Mouse (Mus musculus): ENCODE measurements around the gene Pcbp3.
"Not testable (repeated sequence)": the region's sequence is repeated elsewhere in the genome, so short reads cannot be mapped to it uniquely, and the experiment has no call there.

The Pcbp3 gene

DNA sequence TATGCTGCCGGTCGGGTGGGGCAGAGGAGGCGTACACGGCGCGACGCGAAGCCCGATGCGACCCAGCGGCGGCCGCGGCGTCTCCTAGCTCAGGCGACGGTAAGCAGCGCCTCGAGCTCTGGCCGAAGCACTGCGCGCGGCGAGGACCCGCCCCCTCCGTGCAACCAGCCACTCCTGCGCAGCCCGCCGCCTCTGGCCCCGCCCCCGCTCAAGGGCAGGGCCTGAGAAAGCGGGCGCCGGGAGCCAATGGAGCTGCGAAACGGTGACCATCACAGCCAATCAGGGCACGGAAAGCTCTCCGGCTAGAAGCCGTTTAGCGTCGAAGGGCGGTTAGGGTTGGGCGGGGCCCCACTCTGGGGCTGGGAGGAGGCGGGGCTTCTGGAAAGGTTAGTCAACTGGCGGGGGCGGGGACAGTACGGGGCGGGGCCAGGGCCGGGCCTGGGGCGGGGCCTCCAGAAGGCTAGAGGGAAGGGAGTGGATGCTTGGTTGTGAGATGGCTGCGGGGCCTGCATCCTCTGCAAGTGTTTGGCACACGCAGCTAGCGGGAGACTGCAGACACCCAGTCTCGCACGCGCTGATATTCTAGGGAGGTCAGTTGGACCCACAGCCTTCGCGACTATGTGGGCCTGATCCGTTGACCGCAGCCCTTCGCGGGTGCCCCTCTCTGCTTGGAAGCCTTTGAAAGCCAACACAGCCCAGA, at the start of gene Pcbp3:
Pcbp3 (minus strand) TSS at position 98 of the 700 bp plus-strand sequence.
- peak; percentile 94 for DNase-seq (ENCODE audit: low read depth, low spot score)

DNA sequence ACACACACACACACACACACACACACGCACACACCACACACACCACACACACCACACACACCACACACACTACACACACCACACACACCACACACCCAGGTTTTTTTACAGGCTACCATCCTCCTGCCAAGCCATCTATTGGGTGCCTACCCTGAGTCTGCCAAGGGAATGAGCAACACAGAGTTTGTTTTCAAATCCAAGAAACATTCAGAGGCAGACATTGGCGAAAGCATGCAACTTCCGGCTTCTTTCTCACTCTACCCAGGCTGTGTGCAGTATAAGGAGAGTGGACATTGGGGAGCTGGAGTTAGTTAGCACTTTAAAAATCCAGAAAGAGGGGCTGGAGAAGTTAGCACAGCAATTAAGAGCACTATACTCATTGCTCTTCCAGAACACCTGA, 47.0 kb upstream of the Pcbp3 start:
- no peak for DNase-seq (ENCODE audit: low read depth, low spot score)

DNA sequence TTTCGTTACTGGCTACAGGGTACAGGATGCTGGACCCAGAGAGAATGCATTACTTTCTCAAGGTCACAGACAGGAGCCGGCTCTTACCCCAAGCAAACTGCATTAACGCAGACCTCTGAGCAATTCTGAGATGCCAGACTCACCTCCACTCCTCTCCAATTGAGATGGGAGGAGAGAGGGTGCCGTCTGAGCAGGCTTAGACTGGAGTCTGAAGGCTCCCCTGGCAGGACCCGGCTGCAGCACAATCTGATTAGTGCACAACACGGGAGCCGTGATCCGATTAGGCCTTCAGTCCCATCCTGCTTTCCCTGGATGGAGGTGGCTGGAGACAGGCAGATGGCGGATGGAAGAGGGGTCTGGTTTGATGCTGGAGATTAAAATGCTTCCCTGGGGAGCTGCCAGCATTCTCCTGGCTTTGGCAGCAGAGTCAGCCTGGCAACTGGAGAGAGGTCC, 46.4 kb upstream of the Pcbp3 start:
- DNase-seq (ENCODE audit: low read depth, low spot score) = peak; percentile 39

DNA sequence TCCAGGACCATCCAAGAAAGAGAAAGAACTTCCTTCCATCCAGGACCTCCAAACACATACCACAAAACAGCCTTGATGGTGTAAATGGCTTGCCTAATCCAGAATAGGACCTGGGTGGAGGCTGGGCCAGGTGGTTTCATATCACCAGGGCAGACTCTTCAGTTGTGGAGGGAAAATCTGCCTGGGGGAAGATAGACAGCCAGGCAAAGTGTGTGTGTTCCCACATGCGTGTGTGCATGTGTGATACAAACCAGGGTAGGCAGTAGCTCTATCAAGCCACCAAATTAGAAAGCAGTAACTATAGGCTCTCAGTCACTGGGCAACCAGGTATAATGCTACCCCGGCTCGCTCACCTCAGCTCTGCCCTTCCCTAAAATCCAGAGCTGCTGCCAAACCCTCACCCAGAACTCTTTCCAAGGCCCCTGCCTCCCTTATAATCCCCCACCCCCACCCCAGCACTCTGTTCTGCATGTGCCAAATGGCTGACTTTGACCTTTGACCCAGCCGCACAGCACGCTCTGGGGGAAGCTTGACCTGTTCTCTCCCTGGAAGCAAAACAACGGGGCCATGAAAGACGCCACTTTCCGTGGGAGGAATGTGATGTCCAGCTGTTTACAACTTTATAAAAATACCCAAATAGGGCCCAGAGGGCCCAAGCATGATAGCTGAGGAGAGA, 45.9 kb upstream of the Pcbp3 start:
- DNase-seq (ENCODE audit: low read depth, low spot score) = no peak

DNA sequence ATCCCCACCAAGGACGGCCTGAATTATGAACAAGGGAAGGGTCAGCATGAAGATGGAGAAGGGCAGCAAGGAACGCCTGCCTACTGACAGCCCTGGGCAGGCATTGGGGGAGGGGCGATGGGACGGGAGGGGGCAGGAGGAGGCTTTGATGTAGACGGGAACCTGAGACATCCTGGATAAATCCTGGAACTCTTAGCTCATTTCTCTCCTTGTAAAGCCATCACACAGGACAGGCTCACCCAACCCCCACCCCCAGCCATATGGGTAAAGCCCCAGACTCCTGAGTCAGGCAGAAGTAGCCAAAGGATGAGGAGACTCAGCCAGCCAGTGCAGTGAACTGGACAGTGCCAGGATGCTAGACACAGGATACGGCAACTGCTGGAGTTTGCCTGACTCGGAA, 43.2 kb upstream of the Pcbp3 start:
- DNase-seq (ENCODE audit: low read depth, low spot score) = peak; percentile 36

DNA sequence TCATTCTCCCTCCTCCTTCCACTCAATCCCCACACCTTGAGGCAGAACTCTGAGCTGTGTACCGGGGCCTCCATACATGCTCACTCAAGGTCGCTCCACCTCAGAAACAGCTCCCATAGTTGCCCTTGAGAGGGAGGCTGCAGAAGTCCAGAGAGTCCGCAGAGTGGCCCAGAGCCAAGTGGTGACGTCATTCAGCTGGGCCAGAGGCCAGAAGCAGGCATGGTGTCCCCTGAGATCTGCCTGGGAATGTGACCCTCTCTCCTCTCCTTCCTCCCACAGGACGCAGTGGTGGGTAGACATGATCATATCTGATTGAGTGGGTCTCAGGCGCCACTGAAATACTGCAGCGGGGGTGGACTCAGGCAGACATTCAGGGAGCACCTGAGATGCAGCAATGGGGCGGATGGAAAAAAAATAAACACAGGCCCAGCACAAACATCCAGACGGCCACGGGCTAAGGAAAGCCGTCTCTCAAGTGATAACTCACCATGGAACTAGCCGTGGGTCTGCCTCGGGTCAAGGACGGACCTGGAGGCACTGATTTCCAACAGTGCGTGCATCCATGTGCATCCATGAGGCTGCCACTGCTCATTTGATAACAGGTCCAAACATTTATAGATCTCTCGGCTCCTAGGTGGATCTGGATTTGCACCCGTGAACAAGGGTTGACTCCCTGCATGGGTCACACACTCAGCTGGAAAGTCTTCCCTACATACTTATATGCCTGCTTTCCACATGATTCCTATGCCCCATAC, 36.2 kb upstream of the Pcbp3 start:
- peak; percentile 56 for DNase-seq (ENCODE audit: low read depth, low spot score)

DNA sequence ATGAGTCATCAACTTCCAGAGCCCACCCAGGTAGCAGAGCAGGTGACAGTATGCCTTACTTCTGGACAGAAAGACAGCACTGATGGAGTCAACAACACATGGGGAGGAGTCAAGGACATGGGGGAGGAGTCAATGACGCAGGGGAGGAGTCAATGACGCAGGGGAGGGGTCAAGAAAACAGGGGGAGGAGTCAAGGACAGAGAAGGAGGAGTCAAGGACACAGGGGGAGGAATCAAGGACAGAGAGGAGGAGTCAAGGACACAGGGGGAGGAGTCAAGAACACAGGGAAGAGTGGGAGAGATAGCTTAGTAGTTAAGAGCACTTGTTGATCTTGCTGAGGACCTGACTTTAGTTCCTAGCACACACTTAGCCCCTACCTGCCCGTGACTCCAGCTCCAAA, 30.8 kb upstream of the Pcbp3 start:
- no peak for DNase-seq (ENCODE audit: low read depth, low spot score)

DNA sequence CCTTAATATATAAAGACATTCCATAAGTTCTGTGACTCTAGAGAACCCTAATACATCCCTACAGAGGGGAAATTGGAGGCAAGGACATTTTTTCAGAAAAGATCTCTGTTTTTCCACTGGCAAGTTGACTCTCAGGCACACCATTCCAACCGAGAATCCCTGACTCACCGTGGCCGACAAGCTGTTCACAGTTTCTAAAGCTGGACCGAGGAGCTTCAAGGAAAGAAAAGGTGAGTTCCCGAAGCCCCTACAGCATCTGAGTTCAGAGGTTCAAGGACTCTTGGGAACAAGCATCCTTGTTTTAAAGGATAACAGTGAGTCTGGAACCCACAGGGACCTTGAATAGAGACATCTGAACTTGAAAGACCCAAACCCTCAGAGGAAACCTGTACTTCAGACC, 26.9 kb upstream of the Pcbp3 start:
- DNase-seq (ENCODE audit: low read depth, low spot score) = no peak

DNA sequence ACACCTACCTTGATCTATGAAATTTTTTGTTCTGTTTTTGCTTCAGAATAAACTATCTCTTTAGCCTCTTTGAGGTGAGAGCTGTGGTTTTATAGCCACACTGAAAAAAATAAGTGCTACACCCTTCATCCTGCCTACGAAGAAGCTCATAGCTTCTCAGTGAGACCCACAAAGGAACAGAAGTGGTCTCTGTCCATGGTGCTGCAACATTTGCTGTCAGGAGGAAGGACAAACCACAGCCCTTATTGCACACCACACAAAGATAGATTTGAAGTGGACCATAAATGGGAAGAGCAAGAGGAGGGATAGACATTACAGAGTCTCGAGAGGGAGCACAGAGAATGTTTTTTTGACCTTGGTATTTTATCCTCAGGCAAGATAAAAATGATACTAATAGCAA, 16.4 kb upstream of the Pcbp3 start:
- peak; percentile 61 for DNase-seq (ENCODE audit: low read depth, low spot score)

DNA sequence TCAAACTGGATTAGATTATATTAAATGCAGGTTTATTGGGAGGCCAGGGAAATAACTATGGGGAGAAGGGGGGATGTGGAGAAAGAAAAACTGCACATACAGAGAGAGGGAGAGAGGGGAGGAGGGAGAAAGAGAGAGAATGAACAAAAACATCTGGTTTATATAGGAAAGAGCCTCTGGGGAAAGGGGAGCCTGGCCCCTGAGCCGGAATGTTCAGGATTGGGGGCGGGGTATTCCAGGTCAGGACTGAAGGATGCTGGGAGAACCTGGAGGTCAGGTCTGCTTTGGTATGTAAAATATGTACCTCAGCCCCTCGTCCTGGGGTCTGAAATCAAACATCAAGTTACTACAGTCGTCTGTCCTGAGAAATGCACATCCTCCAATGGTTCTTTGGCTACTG, 15.0 kb upstream of the Pcbp3 start:
- no peak for DNase-seq (ENCODE audit: low read depth, low spot score)

DNA sequence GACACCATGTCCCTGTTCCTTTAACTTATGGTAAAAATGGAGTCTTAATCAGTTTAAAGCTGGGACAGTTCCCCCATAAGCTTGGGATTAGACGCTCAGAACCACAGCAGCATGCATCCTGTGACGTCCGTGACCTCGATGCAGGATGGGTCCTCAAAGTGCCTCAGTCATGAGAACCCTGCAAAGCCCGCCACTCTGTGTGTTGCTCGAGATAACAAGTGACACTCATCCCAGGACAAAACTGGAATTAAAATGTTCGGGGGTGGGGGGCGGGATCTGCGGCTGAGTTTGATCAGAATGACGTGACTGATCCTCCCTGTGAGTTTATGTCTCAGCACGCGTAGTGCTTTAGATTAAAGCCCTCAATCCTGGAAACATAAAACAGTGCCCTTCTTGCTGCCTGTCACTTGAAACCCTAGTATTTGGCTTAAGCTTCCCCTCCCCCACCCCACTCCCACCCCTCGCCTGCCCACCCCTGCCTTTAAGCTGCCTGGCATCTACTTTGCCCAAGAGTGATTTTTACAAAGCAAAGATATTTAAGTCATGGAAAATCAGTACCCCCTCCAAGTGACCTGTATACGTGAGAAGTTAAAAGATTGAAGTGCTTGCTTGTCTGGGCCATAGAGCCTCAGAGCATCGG, 12.2 kb upstream of the Pcbp3 start:
- no peak for DNase-seq (ENCODE audit: low read depth, low spot score)

DNA sequence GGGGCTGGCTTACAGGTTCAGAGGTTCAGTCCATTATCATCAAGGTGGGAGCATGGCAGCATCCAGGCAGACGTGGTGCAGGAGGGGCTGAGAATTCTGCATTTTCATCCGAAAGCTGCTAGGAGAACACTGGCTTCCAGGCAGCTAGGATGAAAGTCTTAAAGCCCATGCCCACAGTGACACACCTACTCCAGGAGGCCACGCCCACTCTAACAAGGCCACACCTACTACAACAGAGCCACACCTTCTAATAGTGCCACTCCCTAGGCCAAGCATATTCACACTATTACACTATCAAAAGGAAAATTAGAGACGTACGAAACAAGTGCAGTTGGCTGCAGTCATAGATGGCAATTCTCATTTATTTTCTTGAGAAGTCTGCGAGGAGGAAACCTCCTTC, 10.6 kb upstream of the Pcbp3 start:
- not testable (repeated sequence) for DNase-seq (ENCODE audit: low read depth, low spot score)

DNA sequence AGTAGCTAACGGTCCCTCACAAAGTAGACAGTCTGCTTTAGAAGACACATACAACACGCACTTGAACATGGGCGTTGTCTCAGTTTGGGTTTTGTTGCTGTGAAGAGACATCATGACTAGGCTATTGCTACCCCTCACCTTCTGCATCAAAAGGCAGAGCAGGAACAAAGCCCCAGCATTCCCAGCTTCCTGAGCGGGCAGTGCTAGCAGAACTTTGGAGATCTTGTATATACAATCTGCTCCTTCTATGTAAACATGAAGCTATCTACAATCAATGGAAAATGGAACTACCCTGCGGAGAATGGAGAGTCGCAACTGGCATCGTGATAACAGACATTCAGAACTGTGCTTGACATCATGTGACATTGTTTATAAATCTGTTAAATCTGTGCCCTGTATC, 9.3 kb upstream of the Pcbp3 start:
- DNase-seq (ENCODE audit: low read depth, low spot score) = no peak

DNA sequence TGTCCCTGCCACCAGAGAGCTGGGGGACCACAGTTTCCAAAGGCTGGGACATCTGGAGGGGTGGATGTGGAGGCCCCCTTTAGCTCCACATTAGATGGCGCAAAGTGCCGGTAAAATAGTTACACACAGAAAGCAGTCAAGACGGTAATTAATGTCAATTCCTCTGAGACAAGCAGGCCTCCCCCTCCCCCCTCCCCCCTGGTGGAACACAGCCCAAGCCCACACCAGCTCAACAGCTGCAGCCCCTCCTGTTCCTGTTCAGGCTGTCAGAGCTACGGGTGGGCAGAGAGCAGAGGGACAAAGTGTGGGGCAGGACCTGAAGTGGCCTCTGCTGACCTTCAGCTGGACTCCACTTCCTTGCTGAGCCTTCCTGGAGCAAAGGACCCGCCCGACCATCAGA, 2.7 kb upstream of the Pcbp3 start:
- no peak for DNase-seq (ENCODE audit: low read depth, low spot score)

DNA sequence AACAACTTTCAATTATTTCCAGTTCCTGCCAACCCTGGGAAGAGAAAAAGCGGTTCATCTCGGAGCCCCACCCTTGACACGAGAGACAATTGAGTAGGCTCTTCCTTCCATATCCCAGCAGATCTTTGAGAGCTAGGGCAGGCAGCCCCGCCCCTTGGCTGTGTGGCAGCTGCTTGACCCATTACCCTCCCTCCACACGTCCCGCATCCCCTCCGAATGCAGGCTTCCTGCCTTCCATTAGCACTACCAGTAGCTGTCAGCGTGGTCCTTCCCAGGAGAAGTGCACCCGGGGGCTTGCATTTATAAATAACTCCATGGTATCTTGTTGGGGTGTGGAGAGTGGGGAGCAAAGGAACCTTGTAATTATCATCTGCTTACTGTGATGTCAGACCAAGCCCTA, 2.3 kb upstream of the Pcbp3 start:
- no peak for DNase-seq (ENCODE audit: low read depth, low spot score)

DNA sequence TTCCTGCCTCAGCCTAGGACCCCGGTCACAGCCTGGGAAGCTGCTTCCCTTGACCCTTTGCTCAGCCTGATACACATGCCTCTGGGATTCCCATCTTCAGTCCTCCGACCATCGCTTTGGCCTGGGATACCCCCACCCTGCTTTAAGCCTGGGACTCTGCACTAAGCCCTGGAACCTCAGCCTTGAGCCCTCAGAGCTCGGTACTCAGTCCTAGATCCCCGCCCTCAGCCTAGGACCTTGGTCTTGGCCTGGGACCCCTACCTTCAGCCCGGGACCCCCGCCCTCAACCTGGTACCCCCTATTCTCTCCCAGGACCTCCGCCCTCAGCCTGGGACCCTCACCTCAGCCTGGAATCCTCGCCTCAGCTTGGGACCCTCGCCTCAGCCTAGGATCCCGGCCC, 531 bp downstream of the Pcbp3 start:
- no peak for DNase-seq (ENCODE audit: low read depth, low spot score)

DNA sequence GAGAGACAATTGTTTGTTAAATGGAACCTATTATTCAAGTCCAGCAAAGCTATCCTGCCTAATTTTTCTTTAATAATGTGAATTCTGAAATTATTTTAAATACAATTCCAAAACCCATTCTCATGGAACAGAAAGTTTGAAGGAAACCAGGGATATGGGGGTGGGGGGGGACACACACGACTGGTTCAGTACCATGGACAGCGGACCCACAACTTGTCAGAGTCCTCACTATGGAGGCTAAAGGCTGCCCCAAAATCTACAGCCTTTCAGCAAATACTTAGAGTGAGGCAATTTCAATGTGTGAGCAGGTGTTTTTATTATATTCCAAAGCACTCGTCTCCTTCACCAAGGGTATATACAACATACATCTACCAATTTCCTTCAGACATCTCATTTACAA, 3.5 kb downstream of the Pcbp3 start:
- peak; percentile 56 for DNase-seq (ENCODE audit: low read depth, low spot score)

DNA sequence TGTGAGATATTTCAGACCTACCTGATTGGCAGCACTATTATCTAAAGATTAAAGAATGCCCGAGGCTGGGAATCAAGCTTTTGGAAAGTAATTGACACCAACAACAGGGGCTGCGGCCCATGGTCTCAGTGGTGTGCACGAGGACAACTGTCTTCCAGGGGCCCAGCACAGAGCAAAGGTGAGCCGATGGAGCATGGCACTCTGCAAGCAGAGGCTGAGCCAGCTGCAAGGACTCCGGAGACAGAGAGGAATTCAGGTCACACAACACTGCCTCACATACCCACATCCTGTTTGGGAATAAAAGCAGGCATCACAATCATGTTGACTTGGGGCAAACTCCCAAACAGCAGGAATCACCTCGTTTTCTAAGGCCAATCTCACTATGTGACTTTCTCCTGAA, 5.5 kb downstream of the Pcbp3 start:
- DNase-seq (ENCODE audit: low read depth, low spot score) = no peak

DNA sequence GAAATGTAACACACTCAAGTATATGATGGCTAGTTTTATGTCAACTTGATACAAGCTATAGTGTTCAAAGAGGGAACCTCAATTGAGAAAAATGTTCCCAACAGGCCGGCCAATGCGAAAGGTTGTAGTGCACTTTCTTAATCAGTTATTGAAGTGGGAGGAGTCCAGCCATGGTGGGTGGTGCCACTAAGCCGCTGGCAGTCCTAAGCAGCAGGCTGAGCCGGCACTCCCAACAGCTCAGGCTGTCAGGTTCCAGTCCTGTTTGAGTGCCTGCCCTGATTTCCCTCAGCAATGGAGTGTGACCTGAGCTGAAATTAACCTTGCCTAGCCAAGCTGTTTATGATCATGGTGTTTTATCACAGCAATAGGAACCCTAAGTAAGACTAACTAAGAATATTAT, 20.6 kb downstream of the Pcbp3 start:
- DNase-seq (ENCODE audit: low read depth, low spot score) = no peak

DNA sequence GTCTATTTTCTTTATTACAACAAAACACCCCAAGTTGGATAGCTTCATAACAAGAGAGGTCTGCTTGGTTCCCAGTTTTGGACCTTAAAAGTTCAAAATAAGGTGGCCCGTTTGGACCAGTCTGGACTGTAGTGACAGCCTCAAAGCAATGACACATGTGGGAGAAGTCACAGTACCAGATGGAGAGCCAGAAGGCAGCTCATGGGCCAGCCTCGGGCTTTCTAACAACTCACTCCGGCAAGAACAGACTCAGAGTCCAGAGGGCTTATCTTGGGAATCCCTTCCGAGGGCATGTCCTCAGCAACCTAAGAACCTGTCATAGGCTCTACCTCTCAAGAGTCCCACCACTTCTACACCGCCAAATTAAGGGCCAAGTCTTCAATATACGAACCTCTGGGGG, 24.9 kb downstream of the Pcbp3 start:
- DNase-seq (ENCODE audit: low read depth, low spot score) = no peak

DNA sequence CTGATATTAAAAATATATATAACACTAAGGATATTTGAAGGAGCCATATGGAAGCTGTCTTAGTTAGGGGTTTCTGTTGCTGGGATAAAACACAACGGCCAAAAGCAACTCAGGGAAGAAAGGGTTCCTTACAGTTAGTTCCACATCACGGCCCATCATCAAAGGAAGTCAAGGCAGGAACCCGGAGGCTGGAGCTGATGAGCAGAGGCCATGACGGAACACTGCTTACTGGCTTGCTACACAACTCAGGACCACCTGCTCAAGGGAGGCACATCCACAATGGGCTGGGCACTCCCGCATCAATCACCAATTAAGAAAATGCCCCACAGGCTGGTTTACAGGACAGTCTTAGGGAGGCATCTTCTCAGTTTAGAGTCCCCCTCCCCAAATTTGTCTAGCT, 26.9 kb downstream of the Pcbp3 start:
- no peak for DNase-seq (ENCODE audit: low read depth, low spot score)

DNA sequence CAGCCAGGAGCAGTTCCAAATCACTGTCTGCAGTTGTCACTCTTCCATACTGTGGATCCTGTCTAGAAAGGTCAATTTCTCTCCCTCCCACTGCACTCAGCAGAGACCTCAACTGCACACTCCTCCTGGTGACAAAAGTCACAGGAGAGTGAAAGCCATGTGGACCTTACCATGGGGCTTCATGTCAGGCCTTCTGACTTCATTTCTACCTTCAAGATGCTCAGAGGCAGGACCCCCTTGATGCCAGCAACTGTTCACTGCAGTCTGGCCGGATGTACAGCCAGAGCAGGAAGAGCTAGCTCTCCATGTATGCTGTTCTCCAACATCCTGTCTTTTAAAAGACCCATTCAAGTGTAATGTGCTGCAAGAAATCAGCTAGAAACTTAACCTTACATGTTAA, 29.9 kb downstream of the Pcbp3 start:
- DNase-seq (ENCODE audit: low read depth, low spot score) = peak; percentile 3

Data from 3T3-L1 (cell line).